Mouse (Mus musculus) urinary bladder, adult 18-20 months (tissue): ENCODE measurements around the gene Unk.
A peak's percentile ranks its signal among the peaks of the same experiment; 100 is the strongest.
"Not testable (repeated sequence)": the region's sequence is repeated elsewhere in the genome, so short reads cannot be mapped to it uniquely, and the experiment has no call there.

Experiments
- DNase-seq, 2 experiments: peaks; one replicate each; pipeline ENCODE4 v3.0.0; 2022; ENCODE audit warnings: low spot score in 2 of 2, mixed read lengths in 2 of 2

Unk gene

DNA sequence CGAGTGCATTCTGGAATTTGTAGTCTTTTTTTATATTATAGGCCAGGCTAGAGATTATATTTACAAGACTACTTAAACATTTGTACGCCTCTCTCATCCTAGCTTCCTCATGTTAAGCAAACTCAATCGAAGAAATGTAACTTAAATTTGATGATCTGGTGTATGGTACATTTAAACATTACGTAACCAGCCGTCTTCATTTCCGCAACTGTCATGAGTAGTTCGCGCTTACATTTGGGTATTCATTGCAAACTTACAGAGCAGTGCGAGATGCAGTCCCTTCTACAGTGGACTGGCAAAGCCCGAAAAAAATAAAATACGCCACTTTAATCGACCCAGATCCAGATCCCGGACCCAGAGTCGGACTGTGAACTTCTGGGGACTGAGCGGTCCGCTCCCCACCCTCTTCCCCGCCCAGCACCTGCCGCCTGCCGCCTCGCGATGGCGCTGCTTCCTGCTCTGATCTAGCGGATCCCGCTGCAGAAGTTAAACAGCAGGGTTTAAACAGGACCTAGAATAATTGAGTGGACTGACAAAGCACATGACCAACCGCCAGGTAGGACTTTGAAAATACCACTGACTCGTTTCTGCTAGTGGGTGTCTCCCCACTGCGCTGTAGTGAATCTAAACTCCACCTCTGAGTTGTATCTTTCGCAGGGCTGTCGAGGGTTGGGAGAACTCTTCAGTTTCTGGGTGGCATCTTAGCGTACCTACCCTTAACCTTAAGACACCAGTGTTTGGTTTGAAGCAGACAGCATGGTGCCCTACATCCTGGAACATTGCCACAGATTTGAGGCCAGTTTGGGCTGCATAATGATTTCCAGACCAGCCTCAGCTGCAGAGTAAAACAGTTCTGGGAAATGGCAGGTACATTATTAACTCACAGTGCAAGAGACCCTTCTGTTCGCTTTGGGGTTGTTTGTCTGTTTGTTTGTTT lies 57.3 kb downstream of the Unk start:
- DNase-seq: peak; percentile 83 to 92

DNA sequence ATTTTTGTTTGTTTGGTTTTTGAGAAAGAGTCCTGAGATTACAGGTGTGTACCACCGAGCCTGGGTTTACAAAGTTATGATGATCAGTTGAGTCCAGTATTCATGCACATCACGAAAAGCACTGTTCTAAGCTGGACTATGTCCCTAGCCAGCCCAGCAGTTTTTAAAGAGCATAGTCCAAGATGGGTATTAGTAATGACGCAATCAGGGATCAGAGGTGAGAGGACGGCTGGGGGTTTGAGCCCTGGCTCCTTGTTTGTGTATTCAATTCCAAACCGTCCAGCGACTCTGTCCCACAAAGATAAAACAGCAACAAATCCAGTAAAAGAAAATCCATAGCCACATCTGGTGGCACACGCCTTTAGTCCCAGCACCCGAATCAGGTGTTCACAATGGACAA lies 58.1 kb downstream of the Unk start:
- DNase-seq: no peak

DNA sequence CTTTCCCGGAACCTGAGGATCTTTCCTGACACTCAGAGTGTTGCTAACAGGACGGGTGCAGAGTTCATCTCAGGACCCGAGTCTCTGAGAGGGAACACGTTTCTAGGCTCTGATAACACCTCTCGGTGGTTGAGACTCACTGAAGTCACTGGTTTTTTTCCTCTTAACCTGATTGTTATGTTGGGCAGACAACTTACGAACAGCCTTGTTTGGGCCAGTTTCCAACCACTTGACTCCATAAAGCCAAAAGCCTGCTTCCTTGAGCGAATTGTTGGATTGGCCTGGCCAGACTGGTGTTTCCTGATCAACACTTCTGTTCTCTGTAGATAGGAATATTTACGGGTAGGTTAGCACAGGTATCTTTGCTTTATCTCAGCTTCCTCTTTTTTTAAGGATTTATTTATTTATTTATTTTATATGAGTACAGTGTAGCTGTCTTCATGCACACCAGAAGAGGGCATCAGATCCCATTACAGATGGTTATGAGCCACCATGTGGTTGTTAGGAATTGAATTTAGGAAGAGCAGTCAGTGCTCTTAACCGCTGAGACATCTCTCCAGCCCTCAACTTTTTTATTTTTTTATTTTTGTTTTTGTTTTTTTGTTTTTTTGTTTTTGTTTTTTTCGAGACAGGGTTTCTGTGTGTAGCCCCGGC lies 58.7 kb downstream of the Unk start:
- DNase-seq: no peak

DNA sequence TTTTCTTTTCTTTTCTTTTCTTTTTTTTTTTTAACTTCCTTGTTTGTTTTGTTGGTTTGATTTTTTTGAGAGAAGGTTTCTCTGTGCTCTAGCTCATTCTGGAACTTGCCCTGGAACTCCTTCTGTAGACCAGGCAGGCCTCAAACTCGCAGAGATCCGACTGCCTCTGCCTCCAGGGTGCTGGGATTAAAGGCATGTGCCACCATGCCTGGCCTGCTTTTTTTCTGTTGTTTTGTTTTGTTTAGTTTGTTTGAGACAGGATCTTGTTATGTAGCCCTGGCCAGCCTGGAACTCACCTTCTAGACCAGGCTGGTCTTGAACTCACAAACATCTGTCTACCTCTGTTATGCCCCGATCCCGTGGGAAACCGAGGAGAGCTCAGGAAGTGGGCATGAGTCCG lies 59.4 kb downstream of the Unk start:
- no peak for DNase-seq

DNA sequence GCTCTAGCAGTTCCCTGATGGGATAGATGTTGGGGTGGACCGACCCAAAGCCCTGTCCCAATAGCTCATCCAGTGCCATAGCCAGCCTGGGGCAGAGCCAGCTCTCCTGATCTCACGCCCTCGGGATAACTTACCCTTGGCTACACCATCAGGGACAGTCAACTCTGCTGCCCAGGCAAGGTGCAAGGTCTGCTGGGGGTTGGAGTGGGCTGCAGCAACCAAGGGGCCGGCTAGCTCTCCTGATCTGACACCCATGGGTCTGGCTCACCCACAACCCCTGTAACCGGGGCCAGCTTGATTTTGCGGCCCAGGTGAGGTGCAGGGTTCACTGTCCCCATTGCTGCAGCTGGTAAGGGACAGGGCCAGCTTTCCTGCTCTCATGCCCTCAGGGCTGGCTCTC lies 61.5 kb downstream of the Unk start:
- no peak for DNase-seq

DNA sequence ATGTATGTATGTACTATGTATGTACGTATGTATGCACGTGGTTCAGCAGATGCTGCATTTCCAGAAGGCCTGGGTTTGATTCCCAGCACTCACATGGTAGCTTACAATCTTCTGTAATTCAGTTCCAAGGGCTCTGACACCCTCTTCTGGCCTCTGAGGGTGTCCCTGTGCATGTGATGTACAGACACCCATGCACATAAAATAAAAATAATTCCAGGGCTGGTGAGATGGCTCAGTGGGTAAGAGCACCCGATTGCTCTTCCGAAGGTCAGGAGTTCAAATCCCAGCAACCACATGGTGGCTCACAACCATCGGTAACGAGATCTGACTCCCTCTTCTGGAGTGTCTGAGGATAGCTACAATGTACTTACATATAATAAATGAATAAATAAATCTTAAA lies 62.8 kb downstream of the Unk start:
- not testable (repeated sequence) for DNase-seq

DNA sequence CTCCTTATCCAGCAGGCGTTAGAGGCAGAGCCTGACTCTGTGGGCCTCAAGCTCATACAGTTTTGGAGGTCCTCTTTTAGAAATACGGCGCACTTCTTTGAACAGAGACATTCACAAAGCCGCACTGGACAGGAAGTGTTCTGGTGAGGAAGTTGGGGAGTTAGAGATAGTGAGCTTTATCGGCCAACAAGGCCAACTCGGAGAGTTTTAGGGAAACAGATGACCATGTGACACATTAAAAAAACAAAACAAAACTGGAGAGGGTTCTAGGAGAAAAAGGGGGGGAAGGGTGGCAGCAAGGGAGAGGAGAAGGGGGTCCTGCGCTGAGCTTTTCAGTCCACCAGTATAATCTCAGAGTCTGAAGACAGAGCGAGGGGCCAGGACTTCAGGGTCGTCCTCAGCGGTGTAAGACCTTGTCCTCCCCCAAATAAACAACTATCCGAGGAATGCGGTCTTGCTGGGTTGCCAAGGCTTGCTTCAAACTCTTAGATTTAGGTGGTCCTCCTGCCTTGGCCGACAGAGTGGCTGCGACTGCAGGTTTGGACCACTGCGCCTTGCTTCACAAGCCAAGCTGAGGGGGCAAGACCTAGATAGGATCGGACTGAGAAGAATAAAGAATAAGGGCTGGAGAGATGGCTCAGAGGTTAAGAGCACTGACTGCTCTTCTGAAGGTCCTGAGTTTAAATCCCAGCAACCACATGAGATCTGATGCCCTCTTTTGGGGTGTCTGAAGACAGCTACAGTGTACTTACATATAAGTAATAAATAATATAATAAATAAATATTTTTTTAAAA lies 63.8 kb downstream of the Unk start:
- no peak for DNase-seq

DNA sequence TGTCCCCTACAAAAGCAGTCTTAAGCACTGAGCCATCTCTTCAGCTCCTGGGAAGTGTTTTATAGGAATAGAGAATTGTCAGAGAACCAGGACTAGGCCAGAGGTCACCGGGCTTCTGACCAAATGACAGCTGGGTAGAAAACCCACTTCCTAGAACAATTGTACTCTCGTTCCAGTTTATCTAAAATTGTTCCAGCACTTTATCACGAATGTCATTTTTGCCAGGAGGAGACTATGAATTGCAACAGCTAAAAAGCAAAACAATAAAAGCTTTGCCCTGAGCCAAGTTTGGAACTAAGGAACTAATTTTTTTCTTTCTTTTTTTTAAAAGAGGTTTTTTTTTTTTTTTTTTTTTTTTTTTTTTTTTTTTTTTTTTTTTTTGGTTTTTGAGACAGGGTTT lies 65.5 kb downstream of the Unk start:
- peak in 1 of 2 experiments; percentile 61 for DNase-seq

DNA sequence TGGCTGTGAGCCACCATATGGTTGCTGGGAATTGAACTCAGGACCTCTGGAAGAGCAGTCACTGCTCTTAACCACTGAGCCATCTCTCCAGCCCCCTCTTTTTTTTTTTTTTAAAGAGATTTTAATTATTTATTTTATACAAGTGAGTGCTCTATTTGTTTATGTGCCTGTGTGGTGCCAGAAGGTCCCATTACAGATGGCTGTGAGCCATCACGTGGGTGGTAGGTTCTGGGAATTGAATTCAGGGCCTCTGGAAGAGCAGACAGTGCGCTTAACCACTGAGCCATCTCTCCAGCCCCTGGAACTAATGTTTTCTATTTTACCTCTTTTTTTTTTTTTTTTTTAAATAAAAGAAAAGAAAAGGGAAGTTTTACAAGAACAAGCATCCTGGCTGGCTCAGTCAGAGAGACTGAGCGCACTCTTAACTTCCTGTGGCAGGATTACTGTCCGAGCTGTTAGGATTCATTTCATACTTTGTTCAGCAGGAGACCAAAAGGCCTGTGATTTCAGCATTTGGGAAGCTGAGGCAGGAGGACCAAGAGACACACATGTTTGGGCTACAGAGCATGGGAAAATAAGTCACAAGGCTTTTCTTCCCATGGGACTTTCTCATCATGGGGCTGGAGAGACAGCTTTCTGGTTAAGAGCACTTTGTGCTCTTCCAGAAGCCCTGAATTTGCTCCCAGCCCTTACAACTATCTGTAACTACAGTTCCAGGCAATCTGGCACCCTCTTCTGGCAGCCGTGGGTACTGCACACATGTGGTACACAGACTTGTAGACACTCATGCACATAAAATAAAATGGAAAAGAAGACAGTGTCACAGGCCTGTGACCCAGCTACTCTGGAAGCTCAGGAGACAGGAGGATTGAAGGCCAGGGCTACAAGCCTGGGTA lies 66.3 kb downstream of the Unk start:
- DNase-seq: no peak

DNA sequence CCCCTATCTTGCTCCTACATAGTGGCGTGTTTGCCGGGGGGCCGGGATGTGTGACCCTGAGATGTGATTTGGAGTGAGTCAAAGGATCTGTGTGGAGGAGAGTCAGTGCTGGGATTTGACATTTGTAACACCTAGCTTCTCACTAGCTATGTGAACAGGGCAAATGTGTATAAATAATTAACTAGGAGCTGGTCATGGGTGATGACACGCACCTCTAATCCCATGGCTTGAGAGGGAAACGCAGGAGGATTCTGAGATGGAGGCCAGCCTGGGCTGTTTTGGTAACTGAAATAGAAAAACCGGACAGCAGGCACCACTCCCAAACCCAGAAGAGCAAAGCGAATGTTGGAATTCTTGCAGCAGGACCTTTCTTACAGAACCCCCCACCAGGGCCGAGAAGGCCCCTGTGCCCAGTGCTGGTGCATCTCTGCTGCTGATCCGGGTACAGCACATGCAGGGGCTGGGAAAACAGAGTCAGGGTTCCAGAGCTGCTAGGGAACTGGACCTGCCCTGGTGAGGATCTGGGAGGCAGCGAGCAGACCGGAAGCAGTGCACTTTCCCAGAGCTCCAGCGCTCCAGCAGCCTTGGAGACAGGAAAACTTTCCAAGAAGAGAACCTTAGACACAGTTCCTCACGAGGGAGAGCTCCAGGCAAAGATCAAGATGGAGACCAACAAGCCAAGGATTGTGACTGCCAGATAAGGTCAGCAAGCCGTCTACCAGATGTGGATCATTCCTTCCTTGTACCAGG lies 68.8 kb downstream of the Unk start:
- DNase-seq: no peak

DNA sequence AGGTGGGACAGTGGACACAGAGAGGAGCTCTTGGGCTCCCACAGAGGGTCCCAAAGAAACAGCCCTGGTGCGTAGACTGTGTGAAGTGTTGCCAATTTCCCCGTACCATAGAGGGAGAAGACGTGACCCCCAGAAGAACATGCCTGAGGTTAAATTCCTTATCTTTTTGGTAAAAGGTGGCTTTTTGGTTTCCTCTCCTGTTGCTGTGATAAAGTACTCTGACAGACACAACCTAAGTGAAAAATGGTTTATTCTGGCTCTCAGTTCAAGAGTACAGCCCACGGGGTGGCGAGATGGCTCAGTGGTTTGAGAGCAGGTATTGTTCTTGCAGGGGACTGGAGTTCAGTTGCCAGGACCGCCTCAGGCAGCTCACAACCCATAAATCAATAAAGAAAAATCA lies 69.3 kb downstream of the Unk start:
- DNase-seq: no peak

DNA sequence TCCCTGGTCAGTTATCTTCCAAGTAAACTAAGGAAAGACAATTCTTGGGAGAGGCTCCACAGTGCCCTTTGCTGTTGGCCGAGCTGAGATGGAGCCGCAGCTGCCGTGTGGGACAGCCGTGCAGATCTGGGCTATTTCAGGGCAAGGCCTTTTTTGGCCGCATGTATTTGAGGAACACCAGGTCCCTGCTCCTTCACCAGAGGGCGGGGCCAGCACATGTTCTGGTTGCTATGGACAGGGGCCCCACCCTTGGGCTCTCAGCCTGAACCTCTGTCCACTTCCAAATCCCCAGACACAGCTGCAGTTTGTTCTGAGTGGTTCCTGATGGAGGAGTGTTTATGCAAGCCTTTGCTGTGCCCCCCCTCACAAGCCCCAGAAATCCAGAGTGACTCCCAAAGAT lies 70.3 kb downstream of the Unk start:
- peak in 1 of 2 experiments; percentile 84 for DNase-seq

DNA sequence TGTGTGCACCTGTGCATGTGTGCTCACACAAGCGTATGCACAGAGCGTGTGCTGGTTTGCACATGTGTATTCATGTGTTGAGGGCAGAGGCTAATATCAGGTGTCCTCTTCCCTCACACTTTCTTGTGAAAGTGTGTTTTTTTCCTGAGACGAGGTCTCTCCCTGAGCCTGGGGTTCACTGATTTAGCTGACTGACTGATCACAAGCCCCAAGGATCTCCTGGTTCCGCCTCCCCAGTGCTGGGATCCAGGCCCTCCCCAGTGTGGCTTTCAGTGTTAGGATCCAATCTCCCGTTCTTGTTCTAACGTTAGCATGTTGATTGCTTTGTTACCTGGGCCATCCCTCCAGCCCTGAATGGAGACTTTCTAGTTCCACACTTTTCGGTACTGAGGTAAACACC lies 70.7 kb downstream of the Unk start:
- no peak for DNase-seq

DNA sequence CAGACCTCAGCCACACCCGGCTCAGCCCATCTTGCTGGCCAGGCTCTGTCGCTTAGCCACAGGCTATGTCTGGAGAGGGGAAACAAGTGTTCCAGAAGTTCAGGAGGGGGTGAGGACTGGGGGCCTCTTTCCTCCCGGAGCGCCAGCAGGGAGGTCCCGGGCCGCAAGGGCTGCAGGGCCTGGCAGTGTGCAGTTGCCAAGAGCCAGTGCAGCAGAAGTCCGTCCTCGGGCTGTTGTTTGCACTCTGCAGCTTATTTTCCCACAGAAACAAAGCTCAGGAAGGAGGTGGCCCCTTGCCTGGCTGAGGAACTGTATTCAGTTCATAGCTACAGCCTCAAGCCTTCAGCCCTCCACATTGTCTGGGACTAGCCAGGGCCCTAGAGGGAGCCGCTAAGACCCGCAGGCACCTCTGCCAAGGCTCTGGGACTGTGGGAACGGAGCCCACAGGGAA lies 71.8 kb downstream of the Unk start:
- peak in 1 of 2 experiments; percentile 57 for DNase-seq

DNA sequence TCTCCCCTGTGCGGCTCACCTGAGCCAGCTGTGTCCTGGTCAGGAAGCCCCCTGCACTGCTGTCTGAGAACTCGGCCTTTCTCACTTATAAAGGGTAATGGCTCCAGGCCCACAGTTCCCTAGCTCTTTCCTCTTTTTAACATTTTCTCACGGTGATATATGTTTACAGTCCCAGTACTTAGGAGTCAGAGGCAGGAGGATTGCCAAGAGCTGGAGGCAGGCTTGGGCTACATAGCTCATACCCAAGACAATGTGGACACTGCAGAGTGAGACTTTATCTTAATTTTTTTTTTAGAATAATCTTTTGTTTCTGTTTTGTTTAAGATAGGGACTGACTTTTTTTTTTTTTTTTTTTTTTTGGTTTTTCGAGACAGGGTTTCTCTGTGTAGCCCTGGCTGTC lies 72.3 kb downstream of the Unk start:
- no peak for DNase-seq

DNA sequence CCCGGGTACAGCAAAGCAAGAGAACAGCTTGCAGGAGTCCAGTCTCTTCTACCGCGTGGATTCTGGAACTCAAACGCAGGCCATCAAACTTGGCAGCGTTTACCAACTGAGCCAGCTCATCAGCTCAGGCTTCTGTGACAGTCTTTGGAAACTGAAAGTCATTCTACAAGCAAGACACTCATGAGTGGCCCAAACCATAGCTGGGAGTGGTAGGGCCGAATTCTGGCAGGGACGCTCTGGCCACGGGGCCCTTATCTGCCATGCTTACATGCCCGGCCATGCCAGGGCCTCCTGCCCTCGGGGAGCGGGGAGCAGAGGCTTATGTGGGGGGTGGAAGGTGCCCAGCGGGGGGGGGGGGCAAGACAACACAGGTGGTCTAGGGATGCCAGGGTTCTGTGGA lies 73.5 kb downstream of the Unk start:
- no peak for DNase-seq

DNA sequence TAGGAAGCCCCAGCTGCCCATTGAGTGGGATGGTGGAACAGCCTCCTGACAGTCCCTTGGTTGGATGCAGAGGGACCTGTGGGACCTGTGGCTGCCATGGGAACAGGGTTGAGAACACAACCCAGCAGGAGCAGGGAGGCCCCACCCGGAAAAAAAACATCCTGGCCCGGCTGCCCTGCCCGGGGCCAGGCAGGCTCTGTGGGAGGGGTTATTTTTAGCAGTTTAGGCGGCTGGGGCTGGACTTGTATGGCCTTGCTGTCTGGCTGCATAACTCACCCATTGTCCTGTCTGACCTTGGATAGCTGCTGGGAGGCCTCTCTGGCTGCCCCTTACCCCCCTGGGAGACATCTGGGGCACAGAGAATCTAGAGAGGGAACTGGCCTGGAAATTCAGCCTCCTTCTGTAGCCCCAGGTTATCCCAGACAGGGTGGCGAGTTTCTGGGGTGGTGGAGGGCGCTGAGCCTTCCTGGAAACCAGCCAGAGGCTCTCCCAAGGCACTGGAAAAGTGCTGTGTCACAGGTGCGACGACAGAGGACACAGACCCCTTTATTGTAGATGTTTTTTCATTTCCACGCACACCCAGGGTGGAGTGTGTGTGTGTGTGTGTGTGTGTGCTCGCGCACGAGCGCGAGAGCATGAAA lies 74.0 kb downstream of the Unk start:
- peak in 1 of 2 experiments; percentile 77 for DNase-seq

DNA sequence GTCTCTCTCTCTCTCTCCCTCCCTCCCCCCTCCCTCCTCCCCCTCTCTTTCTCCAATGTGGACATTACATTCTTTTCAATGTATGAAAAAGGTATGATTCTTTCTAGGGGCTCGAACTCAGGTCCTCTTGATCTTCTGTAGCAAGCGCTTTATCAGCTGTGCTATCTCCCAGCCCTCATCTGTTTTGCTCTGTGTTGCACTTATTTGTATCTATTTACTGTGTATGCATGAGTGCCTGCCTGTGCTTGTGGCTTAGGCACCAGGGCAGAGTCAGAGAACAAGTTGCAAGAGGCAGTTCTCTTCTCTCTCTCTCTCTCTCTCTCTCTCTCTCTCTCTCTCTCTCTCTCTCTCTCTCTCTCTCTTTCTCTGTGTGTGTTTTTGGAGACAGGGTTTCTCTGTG lies 74.9 kb downstream of the Unk start:
- no peak for DNase-seq

DNA sequence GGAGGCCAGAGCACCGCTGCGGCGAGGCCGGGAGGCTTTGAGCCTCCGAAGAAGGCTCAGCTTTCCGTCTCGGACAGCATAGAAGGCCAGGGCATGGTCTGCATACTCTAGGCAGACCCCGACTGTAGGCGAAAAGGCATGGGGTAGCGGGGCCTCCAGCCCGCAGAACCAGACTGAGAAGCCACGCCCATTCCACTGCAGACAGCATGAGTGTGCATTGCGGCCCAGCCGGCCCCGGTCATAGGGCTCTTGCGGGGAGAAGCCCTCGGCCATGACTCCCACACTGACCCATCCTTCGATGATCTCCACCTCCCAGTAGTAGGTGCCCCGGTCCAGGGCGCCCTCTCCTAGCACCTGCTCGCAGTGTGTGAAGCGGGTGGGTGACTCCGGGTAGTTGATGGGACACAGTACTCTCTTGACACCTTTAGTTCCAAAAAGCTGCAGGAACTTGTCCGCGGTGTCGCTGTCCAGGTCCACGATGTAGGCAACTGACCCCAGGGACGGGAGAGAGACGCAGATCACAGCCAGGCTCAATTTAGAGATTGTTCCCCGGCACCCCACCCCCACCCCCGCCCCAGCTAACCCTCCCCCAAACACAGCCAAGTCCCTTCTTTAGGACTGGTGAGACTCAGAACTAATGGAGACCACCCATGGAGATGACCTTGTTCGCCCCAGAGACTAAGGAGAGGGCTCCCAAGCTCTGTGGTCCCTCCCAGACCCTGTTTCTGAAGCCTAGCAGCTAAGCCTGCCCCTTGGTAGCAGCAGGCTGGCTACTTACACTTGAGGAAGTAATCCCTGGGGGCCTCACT lies 76.2 kb downstream of the Unk start:
- DNase-seq: no peak
